Mouse (Mus musculus): ENCODE measurements around the gene Chrna9.

DNA sequence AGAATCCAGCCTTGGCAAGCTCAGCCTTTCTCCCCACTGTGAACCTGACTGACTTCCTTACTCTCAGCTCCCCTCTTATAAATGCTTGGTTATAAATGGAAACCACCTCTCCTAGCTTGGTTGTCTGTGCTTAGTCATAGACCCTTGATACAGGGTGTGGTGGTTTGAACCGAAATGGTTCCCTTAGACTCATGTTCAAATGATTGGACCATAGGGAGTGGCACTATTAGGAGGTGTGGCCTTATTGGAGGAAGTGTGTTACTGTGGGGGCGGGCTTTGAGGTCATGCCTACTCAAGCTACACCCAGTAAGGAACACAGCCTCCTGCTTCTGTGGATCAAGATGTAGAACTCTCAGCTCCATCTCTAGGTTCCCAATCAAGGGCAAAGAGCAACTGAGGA lies 56.5 kb downstream of the Chrna9 start:
- TF ChIP-seq CTCF (IDR thresholded peaks at IDR 0.05; ENCODE audit: low read depth, low read length) (no peak), GATA1 (IDR thresholded peaks at IDR 0.05; ENCODE audit: borderline replicate concordance, low read length) (no peak), TAL1 (conservative IDR thresholded peaks at IDR 0.05; ENCODE audit: low read depth, low read length) (no peak), GATA2 (IDR thresholded peaks at IDR 0.05; ENCODE audit: borderline replicate concordance, low read depth, low read length) (no peak), POLR2AphosphoS5 (IDR thresholded peaks at IDR 0.05; ENCODE audit: insufficient replicate concordance, low read depth, low read length) (no peak)

Measured in G1E (cell line).